Mouse (Mus musculus) hindbrain, embryonic 12.5 days (tissue): ENCODE results near the gene Bean1. TPM values are rescaled to one million over a fixed set of nuclear protein-coding genes. Genes with fewer than 3 reads are reported as not detected.
A peak's percentile ranks its signal among the peaks of the same experiment; 100 is the strongest.

Experiments
- ATAC-seq: fragments of 200-750 bp; cut with Nextera tagmentation; 2 replicates; pipeline ENCODE4 v1.8.0; 2017; ENCODE audit warnings: moderate TSS enrichment; ENCODE audit not compliant: low FRiP score
- H3K27ac ChIP-seq: fragments of 300-500 bp; sonication (generic); 2 replicates; pipeline ENCODE4 v1.5.1; 2016; ENCODE audit warnings: mild to moderate bottlenecking
- H3K27me3 ChIP-seq: fragments of 300-500 bp; sonication (generic); 2 replicates; pipeline ENCODE4 v1.6.1; 2016; ENCODE audit warnings: mild to moderate bottlenecking
- H3K36me3 ChIP-seq: fragments of 300-500 bp; sonication (generic); 2 replicates; pipeline ENCODE4 v1.6.1; 2016; ENCODE audit warnings: mild to moderate bottlenecking
- H3K4me1 ChIP-seq: fragments of 300-500 bp; sonication (generic); 2 replicates; pipeline ENCODE4 v1.6.1; 2016
- H3K4me2 ChIP-seq: fragments of 300-500 bp; sonication (generic); replicated peaks from 2 replicates; pipeline ENCODE4 v1.6.1; 2016; ENCODE audit warnings: mild to moderate bottlenecking
- H3K4me3 ChIP-seq: fragments of 300-500 bp; sonication (generic); 2 replicates; pipeline ENCODE4 v1.5.1; 2016; ENCODE audit warnings: mild to moderate bottlenecking
- H3K9ac ChIP-seq: fragments of 300-500 bp; sonication (generic); 2 replicates; pipeline ENCODE4 v1.6.1; 2016; ENCODE audit warnings: mild to moderate bottlenecking, moderate library complexity
- H3K9me3 ChIP-seq: fragments of 300-500 bp; sonication (generic); replicated peaks from 2 replicates; pipeline ENCODE4 v1.6.1; 2016; ENCODE audit warnings: mild to moderate bottlenecking
- WGBS: fragments of 180-500 bp; shearing (Covaris S2); methylation state at CpG from one replicate; pipeline ENCODE4 v1.1.7; 2016; 5-methylcytosine and 5-hydroxymethylcytosine counted together
- polyA plus RNA-seq: library from polyadenylated mRNA; unstranded; fragments of >200 nt; fragmentation: Nextera tagmentation; extraction: Ambion mirVana; gene quantifications from 2 replicates; pipeline ENCODE4 v1.2.1, GENCODE M21; 2016

Bean1 gene
- polyA plus RNA-seq, 1 experiment from 2014 or later = 2.6 TPM

DNA sequence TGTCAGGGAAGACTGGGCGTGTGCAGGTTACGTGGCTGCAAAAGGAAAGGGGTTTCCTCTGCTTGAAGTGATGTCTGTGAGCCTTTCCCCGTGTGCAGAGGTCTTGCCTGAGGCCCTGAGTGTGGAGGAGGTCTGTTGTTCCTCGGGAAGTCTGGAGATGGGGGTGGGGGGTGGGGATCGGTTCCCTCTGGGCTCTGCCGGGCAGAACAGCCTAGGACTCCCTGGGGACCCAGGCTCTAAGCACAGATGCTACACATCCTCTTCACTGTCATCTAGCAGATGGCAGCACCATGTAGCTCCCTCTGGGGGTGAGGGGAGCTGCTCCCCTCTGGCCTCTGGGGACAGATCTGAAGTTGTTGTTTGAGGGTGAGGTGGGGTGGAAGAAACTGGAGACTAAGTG, 14.7 kb downstream of the Bean1 start:
- WGBS = 21% methylated on average over 6 of the region's 6 CpGs
- Histone ChIP-seq H3K4me2 (no peak overlapping the region), H3K4me1 (peaks cover 10% of the 10 kb centered on the region), H3K9ac (no peak overlapping the region), H3K36me3 (no peaks in the 10 kb centered on the region), H3K27me3 (peaks cover 7% of the 10 kb centered on the region), H3K4me3 (no peak overlapping the region), H3K27ac (no peak overlapping the region), H3K9me3 (no peaks in the 10 kb centered on the region)
- ATAC-seq = peak; percentile 60

DNA sequence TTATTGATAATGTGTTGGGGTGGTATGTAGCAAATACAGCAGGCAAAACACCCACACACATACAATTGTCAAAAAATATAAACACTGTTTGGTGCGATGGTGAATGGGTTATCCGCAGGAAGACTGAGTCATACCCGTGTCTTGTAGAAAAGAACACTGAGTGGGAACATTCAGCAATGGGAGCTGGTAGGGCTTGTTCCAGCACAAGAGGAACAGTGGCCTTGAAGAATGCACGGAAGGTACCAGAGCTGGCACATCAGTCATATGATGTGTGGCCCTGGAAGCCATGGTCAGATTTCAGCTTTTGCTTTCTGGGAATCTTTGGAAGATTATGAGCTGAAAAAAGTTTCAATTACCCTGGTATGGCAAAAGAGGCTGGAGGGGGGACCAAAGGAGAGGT, 16.6 kb downstream of the Bean1 start:
- Histone ChIP-seq H3K9ac (no peak overlapping the region), H3K27ac (no peak overlapping the region), H3K4me3 (no peak overlapping the region), H3K9me3 (no peaks in the 10 kb centered on the region), H3K4me2 (no peak overlapping the region), H3K27me3 (peaks cover 7% of the 10 kb centered on the region), H3K4me1 (peaks cover 12% of the 10 kb centered on the region), H3K36me3 (no peaks in the 10 kb centered on the region)
- ATAC-seq = no peak
- WGBS = 96% methylated on average over 4 of the region's 4 CpGs

DNA sequence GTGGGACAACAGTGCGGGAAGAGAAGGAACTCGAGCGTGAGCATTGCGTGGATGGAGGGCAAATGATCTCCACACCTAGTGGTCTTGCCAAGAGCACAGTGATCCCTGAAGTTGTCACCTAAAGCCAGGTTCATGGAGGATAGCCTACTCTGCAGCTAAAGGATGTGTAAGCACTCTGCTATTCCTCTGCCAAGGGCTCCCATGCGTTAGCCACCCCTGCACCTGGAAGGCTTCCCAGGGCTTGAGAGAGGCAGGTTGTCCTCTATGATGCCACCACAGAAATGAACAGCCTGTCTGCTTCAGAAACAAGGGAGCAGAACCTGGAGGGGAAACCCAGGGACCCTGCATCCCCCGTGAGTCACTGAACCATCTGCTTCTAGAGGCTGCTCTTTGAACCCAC, 17.4 kb downstream of the Bean1 start:
- 88% methylated on average over 6 of the region's 6 CpGs for WGBS

DNA sequence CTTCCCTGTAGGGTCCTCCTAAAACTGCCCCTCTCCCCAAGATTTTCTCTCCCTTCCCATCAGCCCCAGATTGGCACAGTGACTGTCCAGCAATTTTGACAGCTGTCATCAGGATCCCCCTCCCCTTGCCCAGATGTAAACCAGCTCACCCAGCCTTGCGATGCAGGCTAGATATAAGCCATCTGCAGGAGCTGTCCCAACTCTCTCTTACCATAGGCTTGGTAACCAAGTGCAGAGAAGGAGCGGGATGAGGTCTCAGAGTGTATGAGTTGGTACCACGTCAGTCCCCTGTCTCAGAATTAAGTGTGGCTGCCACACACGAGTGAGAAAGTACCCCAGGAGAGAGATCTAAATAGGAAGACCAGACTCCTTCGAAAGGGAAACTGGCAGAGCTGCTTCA, 18.2 kb downstream of the Bean1 start:
- Histone ChIP-seq H3K4me2 (no peak overlapping the region), H3K36me3 (no peaks in the 10 kb centered on the region), H3K9me3 (0 out of 2 replicates have a peak, but pooled peaks cover 5% of the 10 kb centered on the region), H3K9ac (no peak overlapping the region), H3K4me3 (no peak overlapping the region), H3K27me3 (peaks cover 7% of the 10 kb centered on the region), H3K27ac (no peak overlapping the region), H3K4me1 (peaks cover 12% of the 10 kb centered on the region)
- no peak for ATAC-seq
- WGBS = 65% methylated on average over 5 of the region's 5 CpGs

More for the DNA sequence above, 17.4 kb downstream of the Bean1 start:
- no peak for ATAC-seq
- H3K27ac ChIP-seq = no peak overlapping the region
- H3K4me3 ChIP-seq = no peak overlapping the region
- no peaks in the 10 kb centered on the region for H3K9me3 ChIP-seq
- H3K4me1 ChIP-seq = peaks cover 12% of the 10 kb centered on the region
- H3K9ac ChIP-seq = no peak overlapping the region
- H3K36me3 ChIP-seq = no peaks in the 10 kb centered on the region
- H3K4me2 ChIP-seq = no peak overlapping the region
- peaks cover 7% of the 10 kb centered on the region for H3K27me3 ChIP-seq

DNA sequence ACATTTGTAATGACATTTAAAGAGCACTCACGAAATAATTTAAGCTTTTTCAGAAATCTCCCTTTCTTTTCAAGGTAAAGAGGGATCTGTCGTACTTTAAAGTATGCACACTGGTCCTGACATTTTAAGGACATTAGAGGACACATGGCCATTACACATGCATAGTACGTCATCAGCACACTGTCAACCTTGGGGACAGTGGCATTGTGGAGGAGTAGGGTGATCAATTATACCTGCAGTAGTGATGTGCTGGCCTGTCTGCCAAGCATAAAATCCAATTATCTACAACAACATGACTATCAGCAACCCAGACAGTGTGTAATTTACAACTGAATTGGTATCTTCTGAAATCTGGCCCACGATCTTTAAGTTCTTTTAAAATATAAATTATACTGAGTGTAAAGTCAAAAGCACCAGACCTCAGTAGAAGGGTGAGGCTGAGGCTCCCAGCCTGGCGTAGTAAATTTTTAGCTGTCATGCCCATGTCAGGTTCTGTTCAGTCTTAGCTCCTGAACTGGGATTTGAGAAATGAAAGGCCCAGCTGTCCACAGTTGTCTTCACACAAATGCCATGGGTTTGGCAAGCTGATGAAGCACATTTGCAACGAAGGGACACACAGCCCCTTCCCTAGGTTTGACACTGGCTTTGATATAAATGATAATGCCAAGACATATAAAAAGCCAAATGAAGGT, 20.7 kb downstream of the Bean1 start:
- H3K4me1 ChIP-seq = peaks cover 5% of the 10 kb centered on the region
- no peak overlapping the region for H3K4me3 ChIP-seq
- no peak overlapping the region for H3K9ac ChIP-seq
- no peak overlapping the region for H3K4me2 ChIP-seq
- ATAC-seq = peak; percentile 55
- peak overlapping the region; percentile 58 for H3K27ac ChIP-seq
- no peaks in the 10 kb centered on the region for H3K36me3 ChIP-seq
- WGBS = 58% methylated on average over 6 of the region's 6 CpGs
- peaks cover 7% of the 10 kb centered on the region for H3K27me3 ChIP-seq
- 0 out of 2 replicates have a peak, but pooled peaks cover 6% of the 10 kb centered on the region for H3K9me3 ChIP-seq

DNA sequence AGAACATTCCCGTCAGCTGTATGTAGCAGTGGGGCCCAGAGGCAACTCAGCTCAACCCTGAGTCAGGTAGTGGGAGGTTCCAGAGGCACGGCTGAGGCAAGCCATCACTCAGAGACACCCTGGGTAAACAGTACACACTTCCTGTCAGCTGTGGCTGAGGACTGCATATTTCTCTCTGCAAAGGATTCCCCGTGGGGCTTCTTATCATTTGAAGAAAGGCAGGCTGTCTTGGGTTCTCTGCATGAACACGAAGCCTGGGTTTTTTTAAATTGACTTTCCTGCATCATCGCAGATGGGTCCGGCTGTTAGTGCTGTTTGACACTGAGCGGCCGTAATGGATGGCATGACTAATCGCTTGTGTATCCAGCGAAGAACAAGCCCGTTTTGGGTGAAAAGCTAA, 21.3 kb downstream of the Bean1 start:
- Histone ChIP-seq H3K9ac (no peak overlapping the region), H3K27ac (peak overlapping the region; percentile 58), H3K9me3 (0 out of 2 replicates have a peak, but pooled peaks cover 6% of the 10 kb centered on the region), H3K4me2 (no peak overlapping the region), H3K27me3 (peaks cover 7% of the 10 kb centered on the region), H3K4me3 (no peak overlapping the region), H3K36me3 (no peaks in the 10 kb centered on the region), H3K4me1 (peaks cover 5% of the 10 kb centered on the region)
- ATAC-seq = peak; percentile 85
- 19% methylated on average over 11 of the region's 11 CpGs for WGBS

DNA sequence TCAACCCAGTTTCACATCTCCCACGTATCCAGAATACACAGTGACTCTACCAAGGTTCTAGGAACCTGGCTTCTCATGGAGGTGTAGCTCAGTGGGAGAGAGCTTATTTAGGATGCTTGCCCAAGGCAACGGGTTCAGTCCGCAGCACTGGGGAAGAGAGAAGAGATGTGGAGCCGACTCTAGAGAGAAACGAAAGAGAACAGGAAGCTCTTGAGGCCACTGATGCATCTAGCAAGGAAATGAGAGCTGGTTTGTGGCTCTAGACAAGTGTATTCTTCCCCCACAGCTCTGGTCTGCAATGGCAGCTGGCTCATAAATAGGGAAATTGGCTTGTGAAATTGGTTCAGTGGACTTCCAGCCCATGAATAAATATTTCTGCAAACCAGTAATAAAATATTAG, 29.6 kb downstream of the Bean1 start:
- no peaks in the 10 kb centered on the region for H3K36me3 ChIP-seq
- no peaks in the 10 kb centered on the region for H3K4me1 ChIP-seq

DNA sequence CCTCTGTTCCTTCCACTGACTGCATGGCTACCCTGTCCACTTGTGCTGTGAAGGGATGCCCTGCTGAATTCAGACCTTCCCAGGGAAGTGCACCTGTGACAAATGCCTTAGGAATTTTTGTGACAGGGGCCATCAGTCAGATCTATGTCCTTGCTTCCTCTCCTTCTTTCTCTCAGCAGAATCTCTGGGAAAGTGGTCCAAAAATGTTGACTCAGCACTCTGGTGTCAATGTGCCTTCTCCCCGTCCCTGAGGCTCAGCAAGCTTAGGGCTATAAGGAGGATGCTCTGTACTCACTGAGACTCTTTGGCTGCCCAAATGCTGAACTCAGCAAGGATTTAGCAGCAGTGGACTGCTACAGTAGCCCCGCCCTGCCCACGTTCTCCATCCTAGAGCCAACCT, 31.4 kb downstream of the Bean1 start:
- 76% methylated on average over 3 of the region's 3 CpGs for WGBS
- H3K27ac ChIP-seq = no peak overlapping the region
- no peaks in the 10 kb centered on the region for H3K9me3 ChIP-seq
- no peaks in the 10 kb centered on the region for H3K36me3 ChIP-seq
- no peak overlapping the region for H3K4me3 ChIP-seq
- no peak for ATAC-seq
- no peak overlapping the region for H3K4me2 ChIP-seq
- H3K27me3 ChIP-seq = 0 out of 2 replicates have a peak, but pooled peaks cover 9% of the 10 kb centered on the region
- H3K9ac ChIP-seq = no peak overlapping the region
- H3K4me1 ChIP-seq = no peaks in the 10 kb centered on the region

More for the DNA sequence above, 29.6 kb downstream of the Bean1 start:
- Histone ChIP-seq H3K4me3 (no peak overlapping the region), H3K9me3 (no peaks in the 10 kb centered on the region), H3K4me2 (no peak overlapping the region), H3K9ac (no peak overlapping the region), H3K27me3 (0 out of 2 replicates have a peak, but pooled peaks cover 9% of the 10 kb centered on the region), H3K27ac (no peak overlapping the region)
- ATAC-seq = no peak
- WGBS = 79% methylated on average over 5 of the region's 5 CpGs

DNA sequence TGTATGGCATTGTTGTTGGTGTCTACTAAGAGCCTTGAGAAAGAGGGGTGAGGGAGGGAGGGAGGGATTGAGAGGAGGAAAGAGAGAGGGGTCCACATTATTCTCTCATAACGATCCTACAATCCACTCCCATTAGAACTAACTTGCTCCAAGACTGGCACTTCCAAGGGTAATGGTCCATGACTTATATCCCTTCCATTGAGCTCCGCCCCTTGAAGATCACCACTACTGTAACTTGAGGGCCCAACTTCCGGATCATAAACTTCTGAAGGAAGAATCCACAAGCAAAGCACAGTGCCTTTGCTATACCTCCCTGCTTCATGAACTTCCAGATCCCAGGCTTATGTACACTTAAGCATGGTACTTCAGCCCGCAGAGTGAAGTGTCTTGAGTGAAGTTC, 32.1 kb downstream of the Bean1 start:
- Histone ChIP-seq H3K27me3 (0 out of 2 replicates have a peak, but pooled peaks cover 9% of the 10 kb centered on the region), H3K27ac (no peak overlapping the region), H3K4me1 (no peaks in the 10 kb centered on the region), H3K9ac (no peak overlapping the region), H3K4me2 (no peak overlapping the region), H3K36me3 (no peaks in the 10 kb centered on the region), H3K9me3 (no peaks in the 10 kb centered on the region), H3K4me3 (no peak overlapping the region)
- no peak for ATAC-seq
- 94% methylated on average over 4 of the region's 4 CpGs for WGBS

DNA sequence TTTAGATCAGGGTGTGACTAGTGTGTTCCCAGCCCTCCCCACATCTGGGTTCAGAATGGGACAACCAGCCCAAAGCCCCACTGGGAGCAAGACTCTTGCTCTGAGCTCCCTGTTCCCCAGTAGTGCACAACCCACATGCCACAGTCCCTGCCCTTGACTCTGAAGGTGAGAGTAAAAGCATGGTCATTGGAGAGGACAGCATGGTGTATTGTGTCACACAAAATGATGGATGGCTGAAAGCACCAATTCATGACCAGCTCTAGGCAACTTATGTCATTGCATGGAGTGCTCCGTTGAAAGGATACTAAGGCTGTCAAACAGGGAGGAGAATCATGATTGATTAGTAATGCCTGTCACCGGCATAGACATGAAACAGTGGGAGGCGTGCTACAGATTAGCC, 35.0 kb downstream of the Bean1 start:
- ATAC-seq = peak; percentile 40; the same call in 1 of the 2 replicates
- Histone ChIP-seq H3K9me3 (no peaks in the 10 kb centered on the region), H3K27me3 (0 out of 2 replicates have a peak, but pooled peaks cover 9% of the 10 kb centered on the region), H3K4me2 (no peak overlapping the region), H3K27ac (no peak overlapping the region), H3K4me3 (no peak overlapping the region), H3K36me3 (no peaks in the 10 kb centered on the region), H3K9ac (no peak overlapping the region), H3K4me1 (no peaks in the 10 kb centered on the region)
- 43% methylated on average over 3 of the region's 3 CpGs for WGBS

DNA sequence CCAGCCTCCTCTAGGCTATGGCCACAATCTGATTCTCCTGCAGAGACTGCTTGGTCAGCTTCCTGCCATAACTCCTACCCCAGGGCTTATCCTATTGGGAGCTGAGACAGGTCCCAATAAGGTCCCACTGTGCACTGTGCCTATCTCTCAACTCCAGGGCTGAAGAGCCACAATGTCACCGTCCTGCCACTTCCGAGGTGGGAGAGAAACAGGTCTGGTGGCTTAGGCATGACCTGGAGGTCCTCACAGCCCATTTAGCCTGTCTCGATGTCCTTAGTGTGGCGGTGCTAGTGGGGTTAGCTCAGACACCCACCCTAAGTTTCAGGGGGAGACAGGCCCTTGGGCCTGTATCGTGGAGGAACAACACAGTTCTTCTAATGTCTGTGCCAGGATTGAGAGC, 47.4 kb downstream of the Bean1 start:
- ATAC-seq = no peak
- 92% methylated on average over 5 of the region's 5 CpGs for WGBS
- Histone ChIP-seq H3K27me3 (no peaks in the 10 kb centered on the region), H3K9me3 (no peaks in the 10 kb centered on the region), H3K4me2 (no peak overlapping the region), H3K36me3 (no peaks in the 10 kb centered on the region), H3K27ac (no peak overlapping the region), H3K4me1 (no peaks in the 10 kb centered on the region; the same call in 1 of the 2 replicates), H3K9ac (no peak overlapping the region), H3K4me3 (no peak overlapping the region)

DNA sequence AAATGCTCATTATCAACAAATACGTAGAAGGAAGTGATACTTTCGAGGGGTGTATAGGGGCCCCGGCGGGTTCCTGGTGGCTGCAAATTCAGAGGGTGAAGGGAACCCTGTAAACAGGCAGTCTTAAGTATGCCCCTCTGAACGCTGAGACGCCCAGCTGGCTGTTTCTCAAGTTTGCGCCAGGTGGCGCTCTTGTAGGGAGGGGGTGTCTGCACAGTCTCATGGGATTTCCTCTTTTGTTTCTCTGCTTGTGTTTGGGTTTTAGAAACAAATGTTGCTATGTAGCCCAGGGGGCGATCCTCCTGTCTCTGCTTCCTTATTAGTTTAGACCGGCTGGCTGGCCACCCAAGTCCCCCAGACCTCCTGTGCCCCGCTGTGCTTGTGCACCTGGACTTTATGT, 48.8 kb downstream of the Bean1 start:
- Histone ChIP-seq H3K4me3 (no peak overlapping the region), H3K4me1 (no peaks in the 10 kb centered on the region; the same call in 1 of the 2 replicates), H3K27ac (no peak overlapping the region), H3K27me3 (no peaks in the 10 kb centered on the region), H3K9me3 (no peaks in the 10 kb centered on the region), H3K9ac (no peak overlapping the region), H3K4me2 (no peak overlapping the region), H3K36me3 (peaks cover 5% of the 10 kb centered on the region; the same call in 1 of the 2 replicates)
- WGBS = 29% methylated on average over 11 of the region's 11 CpGs
- no peak for ATAC-seq

DNA sequence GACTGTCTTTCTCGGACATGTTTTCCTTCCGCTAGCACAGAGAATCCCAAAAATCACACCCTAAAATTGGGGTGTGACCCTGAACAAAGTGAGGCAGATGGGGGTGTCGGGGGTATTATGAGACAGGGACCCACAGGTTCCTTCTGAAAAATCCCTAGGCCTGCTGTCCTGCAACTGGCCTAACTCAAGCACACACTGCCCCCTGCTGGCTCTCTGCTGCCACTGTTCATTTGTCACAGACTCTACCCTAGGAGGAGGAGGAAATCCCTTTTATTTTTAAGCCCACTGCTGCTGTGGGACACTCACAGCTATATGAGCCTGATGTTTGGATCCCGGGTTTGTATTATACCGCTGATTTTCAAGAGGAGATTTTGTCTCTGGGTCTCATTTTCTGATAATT, 49.6 kb downstream of the Bean1 start:
- 44% methylated on average over 5 of the region's 5 CpGs for WGBS
- peak; percentile 67; the same call in 1 of the 2 replicates for ATAC-seq
- H3K9me3 ChIP-seq = 0 out of 2 replicates have a peak, but pooled peaks cover 2% of the 10 kb centered on the region
- H3K9ac ChIP-seq = no peak overlapping the region
- no peak overlapping the region for H3K27ac ChIP-seq
- no peaks in the 10 kb centered on the region; the same call in 1 of the 2 replicates for H3K4me1 ChIP-seq
- peaks cover 12% of the 10 kb centered on the region for H3K36me3 ChIP-seq
- H3K4me2 ChIP-seq = no peak overlapping the region
- no peak overlapping the region for H3K4me3 ChIP-seq
- H3K27me3 ChIP-seq = no peaks in the 10 kb centered on the region
